Mouse (Mus musculus): Measurements from ENCODE around the gene Tmc7.

Gene Tmc7

GRCm38 (mm10) chr7:118590726-118591305, 6.3 kb upstream of the Tmc7 start:
- DNase-seq (ENCODE audit: low read depth, low spot score): no peak

DNA sequence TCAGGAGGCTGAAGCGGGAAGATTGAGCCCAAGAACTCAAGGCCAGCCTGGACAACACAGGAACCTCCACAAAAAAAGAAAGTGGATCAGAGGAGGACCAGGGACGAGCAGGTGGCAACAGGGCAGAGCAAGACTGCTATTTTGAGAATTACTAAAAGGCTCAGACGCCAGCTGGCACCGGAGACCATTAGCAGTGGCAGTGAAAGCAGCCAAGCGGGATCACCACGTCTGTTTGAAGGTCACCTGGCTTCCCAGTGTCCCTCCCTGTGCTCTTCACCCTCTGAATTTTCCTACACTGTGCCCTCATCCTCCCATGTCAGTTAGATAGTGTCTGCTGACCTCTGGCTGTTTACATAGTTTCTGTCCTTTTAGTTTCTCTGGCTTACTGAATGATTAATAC, 1.3 kb upstream of the Tmc7 start:
- DNase-seq (ENCODE audit: low read depth, low spot score): no peak

DNA sequence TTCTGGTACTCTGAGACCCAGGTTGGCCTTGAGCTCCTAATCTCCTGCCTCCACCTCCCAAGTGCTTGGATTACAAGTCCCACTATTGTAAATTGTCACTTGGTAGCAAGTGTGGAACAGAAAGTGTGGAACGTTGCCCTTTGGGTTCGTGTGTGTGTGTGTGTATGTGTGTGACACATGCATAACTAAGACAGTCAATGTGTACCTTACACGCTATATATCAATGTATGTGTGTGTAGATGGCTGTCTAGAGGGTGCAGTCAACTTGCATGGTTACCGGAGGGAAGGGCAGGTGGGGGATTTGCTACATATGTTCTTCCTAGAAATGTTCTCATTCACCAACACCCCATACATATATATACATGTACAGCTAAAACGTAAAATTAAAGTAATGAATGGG, 390 bp upstream of the Tmc7 start:
- no peak for DNase-seq (ENCODE audit: low read depth, low spot score)

- no peak for DNase-seq (ENCODE audit: low read depth, low spot score)
Observed at GRCm38 (mm10) chr7:118583821-118584220, 715 bp downstream of the Tmc7 start.

GRCm38 (mm10) chr7:118579938-118580337, 4.6 kb downstream of the Tmc7 start:
- DNase-seq (ENCODE audit: low read depth, low spot score): peak; percentile 88

DNA sequence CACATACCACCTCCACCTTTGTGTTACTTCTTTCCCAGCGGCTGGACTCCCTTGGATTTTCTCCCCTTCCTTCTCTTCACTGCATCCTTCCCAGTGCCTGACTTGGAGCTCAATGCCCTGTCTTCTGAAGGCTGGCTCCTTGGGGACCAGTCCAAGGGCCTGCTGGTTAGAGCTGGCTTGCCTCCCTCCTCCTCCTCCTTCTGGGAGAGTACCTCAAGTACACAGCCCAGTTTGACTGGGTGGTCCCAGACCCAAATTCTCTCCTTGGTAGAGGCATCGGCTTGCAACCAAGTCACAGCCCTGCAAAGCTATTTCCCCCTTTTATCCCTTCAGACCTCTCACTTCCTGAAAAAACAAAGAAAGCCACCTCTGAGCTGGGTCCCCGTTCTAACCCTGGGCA, 6.3 kb downstream of the Tmc7 start:
- DNase-seq (ENCODE audit: low read depth, low spot score): no peak

DNA sequence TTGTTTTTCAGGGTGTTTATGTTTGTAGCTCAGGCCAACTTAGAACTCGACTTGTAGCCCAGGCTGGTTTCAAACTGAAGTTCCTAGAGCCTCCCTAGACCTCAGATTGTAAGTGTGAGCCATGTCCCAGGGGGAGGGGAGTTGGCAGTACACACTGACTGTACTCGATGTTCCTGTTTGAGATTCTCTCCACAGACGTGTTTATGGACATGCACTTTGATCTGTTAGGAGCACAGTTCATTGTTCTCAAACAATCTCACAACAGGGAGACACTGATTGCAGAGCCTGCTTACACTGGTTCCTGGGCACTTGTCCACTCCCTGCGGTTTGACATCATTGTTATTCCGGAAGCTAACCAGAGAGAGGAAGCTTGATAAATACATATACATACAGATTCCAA, 12.5 kb downstream of the Tmc7 start:
- peak; percentile 69 for DNase-seq (ENCODE audit: low read depth, low spot score)

GRCm38 (mm10) chr7:118571350-118571749, 13.2 kb downstream of the Tmc7 start:
- DNase-seq (ENCODE audit: low read depth, low spot score): no peak

DNA sequence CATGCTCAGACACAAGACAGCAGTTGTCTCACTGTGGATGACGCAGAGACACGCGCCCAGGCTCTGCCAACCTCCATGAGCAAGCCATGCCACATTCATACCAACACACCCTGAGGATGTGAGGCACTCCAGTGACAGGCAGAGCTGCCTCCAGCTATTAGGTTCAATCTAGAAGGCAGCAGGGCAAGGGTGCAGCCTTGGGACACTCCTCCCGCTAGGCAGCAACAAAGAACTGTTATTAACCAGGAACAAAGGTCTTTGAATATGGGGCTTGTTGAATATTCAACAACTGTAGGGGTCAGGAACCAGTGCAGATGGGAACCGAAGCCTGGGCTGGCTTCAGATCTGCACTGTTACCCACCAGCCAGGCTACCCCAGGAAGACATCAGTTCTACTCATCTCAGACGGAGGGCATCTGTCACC, 15.4 kb downstream of the Tmc7 start:
- DNase-seq (ENCODE audit: low read depth, low spot score): peak; percentile 76

DNA sequence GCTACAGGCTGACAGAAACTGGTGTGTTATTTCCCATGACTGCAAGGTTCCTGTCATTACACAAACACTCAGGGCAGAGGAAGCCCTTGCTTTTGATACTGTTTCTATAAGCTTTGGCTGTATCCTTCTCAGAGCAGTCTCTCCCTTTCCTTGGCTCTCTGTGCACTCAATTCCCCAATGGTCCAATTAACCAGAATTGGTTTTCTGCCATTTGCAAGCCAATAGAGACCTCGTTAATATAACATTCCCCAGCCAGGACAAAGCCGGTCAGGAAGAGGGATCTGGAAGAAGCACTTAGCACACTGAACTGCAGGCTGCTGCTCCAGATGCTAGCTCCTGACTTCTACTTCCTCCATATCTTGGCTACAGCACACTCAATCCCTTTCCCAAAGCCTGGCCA, 30.2 kb downstream of the Tmc7 start:
- no peak for DNase-seq (ENCODE audit: low read depth, low spot score)

DNA sequence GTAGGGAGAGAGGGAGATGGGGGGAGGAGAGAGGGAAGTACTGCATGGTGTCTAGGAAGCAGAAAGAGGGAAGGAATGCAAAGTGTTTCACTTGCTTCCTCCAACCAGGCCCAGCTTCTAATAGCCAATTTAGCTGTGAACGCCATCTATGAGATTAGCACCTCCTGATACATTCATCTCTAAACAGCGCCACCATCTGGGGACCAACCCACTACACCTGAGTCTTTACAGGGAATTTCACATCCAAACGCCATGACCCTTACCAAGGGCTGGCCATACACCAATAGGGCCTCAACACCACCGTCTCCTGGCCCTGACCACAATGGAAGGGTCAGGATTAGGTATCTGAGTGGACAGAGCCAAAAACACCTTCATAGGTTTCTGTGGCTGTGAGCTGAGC, 30.7 kb downstream of the Tmc7 start:
- peak; percentile 45 for DNase-seq (ENCODE audit: low read depth, low spot score)

- no peak for DNase-seq (ENCODE audit: low read depth, low spot score)
Observed at GRCm38 (mm10) chr7:118547451-118547850, 37.1 kb downstream of the Tmc7 start.

DNA sequence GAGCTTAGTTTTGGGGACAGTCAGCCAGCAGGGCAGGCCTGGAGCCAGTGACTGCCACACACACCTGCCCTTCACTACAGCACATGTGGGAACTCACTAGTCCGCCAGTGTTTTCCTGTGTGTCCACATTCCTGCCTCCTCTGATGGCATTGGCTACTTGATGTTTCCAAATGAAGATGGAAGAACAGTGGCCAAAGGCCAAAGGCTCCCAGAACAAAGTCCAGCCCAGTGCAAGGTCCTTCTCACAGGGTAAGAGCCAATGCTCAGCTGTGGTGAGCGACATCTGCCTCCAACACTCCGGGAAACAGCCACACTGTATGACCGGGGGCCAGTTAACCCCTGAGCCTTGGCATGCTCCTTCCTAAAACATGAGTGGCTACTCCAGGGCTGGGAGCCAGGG, 40.4 kb downstream of the Tmc7 start:
- DNase-seq (ENCODE audit: low read depth, low spot score): no peak

- no peak for DNase-seq (ENCODE audit: low read depth, low spot score)
Observed at GRCm38 (mm10) chr7:118535076-118535475, 49.5 kb downstream of the Tmc7 start.

GRCm38 (mm10) chr7:118534326-118534725, 50.2 kb downstream of the Tmc7 start:
- no peak for DNase-seq (ENCODE audit: low read depth, low spot score)

DNA sequence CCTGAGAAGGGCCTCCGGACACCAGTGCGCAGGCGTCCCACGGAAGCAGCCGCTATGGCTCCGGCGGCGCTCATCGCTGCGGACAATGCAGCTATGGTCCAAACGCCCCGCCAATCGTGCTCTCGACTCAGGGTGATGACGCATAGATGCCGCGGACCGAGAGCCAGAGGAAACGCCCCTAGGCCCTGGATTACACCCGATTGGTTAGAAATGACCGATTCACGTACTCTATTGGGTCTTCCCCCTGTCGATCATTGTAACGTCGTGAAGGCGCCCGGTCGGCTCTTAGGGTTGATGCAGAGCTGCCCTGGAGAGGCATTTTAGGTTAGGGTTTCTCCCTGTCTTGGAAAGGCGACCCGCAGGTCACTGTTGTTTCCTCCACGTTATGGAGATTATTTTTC, 51.4 kb downstream of the Tmc7 start, which contains the start of gene Coq7:
TSS of gene Coq7 (minus strand) at position 179 of the 401 bp plus-strand sequence.
- peak; percentile 98 for DNase-seq (ENCODE audit: low read depth, low spot score)

GRCm38 (mm10) chr7:118532519-118533177, 51.9 kb downstream of the Tmc7 start:
- peak; percentile 98 for DNase-seq (ENCODE audit: low read depth, low spot score)

GRCm38 (mm10) chr7:118526967-118527366, 57.6 kb downstream of the Tmc7 start:
- no peak for DNase-seq (ENCODE audit: low read depth, low spot score)

DNA sequence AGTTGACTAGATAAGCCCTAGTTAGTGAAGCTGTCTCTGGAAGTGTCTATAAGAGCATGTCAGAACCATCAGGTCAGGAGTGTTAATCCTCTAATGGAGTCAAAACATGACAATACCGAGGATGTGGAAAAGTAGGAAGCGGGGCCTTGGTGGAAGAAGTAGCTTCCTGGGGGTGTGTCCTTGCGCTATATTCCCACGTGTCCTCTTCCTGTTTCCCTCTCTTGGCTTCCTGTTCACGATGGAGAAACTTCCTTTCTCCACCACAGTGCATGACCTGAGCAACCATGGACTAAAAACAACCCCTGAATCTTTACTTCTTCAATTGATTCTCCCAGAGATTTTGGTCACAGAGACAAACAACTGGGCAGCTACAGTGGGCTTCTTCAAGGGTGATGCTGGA, 62.5 kb downstream of the Tmc7 start:
- no peak for DNase-seq (ENCODE audit: low read depth, low spot score)

DNA sequence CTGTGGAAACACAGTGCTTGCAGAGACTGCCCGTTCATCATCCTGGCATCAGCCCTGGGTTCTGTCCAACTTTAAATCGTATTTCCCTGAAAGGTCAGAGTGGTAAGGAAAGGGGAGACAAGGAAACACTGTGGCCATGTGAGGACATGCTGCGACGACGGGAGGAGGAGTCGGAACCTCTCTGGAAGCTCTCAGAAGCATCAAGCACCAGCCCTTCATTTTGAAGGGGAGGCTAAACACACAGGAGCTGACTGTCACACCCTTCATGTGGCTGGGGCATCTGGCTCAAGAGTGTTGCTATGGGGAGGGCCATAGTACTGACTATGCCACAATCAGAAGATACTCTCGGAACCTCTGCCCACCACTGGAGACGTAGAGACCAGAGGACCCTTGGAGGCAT, 64.9 kb downstream of the Tmc7 start:
- DNase-seq (ENCODE audit: low read depth, low spot score): no peak

GRCm38 (mm10) chr7:118518687-118519086, 65.8 kb downstream of the Tmc7 start:
- peak; percentile 88 for DNase-seq (ENCODE audit: low read depth, low spot score)

GRCm38 (mm10) chr7:118517819-118518218, 66.7 kb downstream of the Tmc7 start:
- DNase-seq (ENCODE audit: low read depth, low spot score): no peak

DNA sequence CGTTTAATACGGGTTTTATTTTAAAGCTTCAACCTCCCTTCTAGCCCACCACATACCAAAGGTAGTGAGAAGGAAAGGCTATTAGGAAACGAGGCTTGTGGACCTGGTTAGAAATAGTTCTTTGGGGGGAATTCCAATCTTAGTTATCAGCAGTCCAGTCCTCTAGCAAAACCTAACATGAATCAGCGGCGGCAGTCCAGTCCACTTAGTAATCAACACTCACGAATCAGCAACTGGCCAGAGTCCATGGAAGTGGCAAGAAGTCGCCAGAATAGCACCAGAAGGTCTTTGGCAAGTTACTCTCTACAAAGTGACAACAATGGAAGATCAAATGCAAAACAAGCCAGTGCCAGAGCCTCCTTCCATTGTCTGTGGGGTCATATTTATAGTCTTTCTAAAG, 76.0 kb downstream of the Tmc7 start:
- no peak for DNase-seq (ENCODE audit: low read depth, low spot score)

GRCm38 (mm10) chr7:118503844-118504243, 80.7 kb downstream of the Tmc7 start:
- DNase-seq (ENCODE audit: low read depth, low spot score): no peak

All from ZHBTc4 (cell line).